Mouse (Mus musculus): ENCODE results near the gene Dll4.

Gene Dll4

GRCm38 (mm10) chr2:119334964-119335525, 9.5 kb downstream of the Dll4 start:
- DNase-seq (ENCODE audit: low spot score), result no peak

- no peak for DNase-seq (ENCODE audit: low spot score)
Measured at GRCm38 (mm10) chr2:119335535-119335934, 10.0 kb downstream of the Dll4 start.

- DNase-seq (ENCODE audit: low spot score), result no peak
Measured at GRCm38 (mm10) chr2:119336002-119336401, 10.4 kb downstream of the Dll4 start.

GRCm38 (mm10) chr2:119336470-119336869, 10.9 kb downstream of the Dll4 start:
- DNase-seq (ENCODE audit: low spot score), result no peak

- peak; percentile 56 for DNase-seq (ENCODE audit: low spot score)
Measured at GRCm38 (mm10) chr2:119337425-119338265, 12.1 kb downstream of the Dll4 start.

GRCm38 (mm10) chr2:119344537-119345138, 19.1 kb downstream of the Dll4 start:
- DNase-seq (ENCODE audit: low spot score), result no peak

GRCm38 (mm10) chr2:119350555-119351486, 25.2 kb downstream of the Dll4 start, which contains the start of gene Chac1:
TSS of gene Chac1 (plus strand) at chr2:119351229.
- peak; percentile 84 for DNase-seq (ENCODE audit: low spot score)

- DNase-seq (ENCODE audit: low spot score), result no peak
Measured at GRCm38 (mm10) chr2:119353707-119354106, 28.1 kb downstream of the Dll4 start.

- DNase-seq (ENCODE audit: low spot score), result no peak
Measured at GRCm38 (mm10) chr2:119355089-119355488, 29.5 kb downstream of the Dll4 start.

GRCm38 (mm10) chr2:119355651-119356050, 30.1 kb downstream of the Dll4 start:
- DNase-seq (ENCODE audit: low spot score), result no peak

- DNase-seq (ENCODE audit: low spot score), result no peak
Measured at GRCm38 (mm10) chr2:119356310-119356709, 30.7 kb downstream of the Dll4 start.

- DNase-seq (ENCODE audit: low spot score), result no peak
Measured at GRCm38 (mm10) chr2:119356805-119357204, 31.2 kb downstream of the Dll4 start.

- no peak for DNase-seq (ENCODE audit: low spot score)
Measured at GRCm38 (mm10) chr2:119358249-119358648, 32.7 kb downstream of the Dll4 start.

GRCm38 (mm10) chr2:119359721-119360291, 34.2 kb downstream of the Dll4 start:
- DNase-seq (ENCODE audit: low spot score), result no peak

GRCm38 (mm10) chr2:119364969-119365368, 39.4 kb downstream of the Dll4 start:
- no peak for DNase-seq (ENCODE audit: low spot score)

- DNase-seq (ENCODE audit: low spot score), result no peak
Measured at GRCm38 (mm10) chr2:119367346-119367745, 41.8 kb downstream of the Dll4 start.

- no peak for DNase-seq (ENCODE audit: low spot score)
Measured at GRCm38 (mm10) chr2:119370116-119370515, 44.5 kb downstream of the Dll4 start.

GRCm38 (mm10) chr2:119377286-119377685, 51.7 kb downstream of the Dll4 start:
- DNase-seq (ENCODE audit: low spot score), result no peak

- no peak for DNase-seq (ENCODE audit: low spot score)
Measured at GRCm38 (mm10) chr2:119377826-119378225, 52.2 kb downstream of the Dll4 start.

- DNase-seq (ENCODE audit: low spot score), result no peak
Measured at GRCm38 (mm10) chr2:119379455-119379854, 53.9 kb downstream of the Dll4 start.

Measured in layer of hippocampus, adult 9-10 months (tissue).